Mouse (Mus musculus): ENCODE results near the gene Ttc6. TPM values are rescaled to one million over a fixed set of nuclear protein-coding genes. Genes with fewer than 3 reads are reported as not detected.

Gene Ttc6
- total and polyA plus RNA-seq, 2 experiments, result 1.0 TPM

DNA sequence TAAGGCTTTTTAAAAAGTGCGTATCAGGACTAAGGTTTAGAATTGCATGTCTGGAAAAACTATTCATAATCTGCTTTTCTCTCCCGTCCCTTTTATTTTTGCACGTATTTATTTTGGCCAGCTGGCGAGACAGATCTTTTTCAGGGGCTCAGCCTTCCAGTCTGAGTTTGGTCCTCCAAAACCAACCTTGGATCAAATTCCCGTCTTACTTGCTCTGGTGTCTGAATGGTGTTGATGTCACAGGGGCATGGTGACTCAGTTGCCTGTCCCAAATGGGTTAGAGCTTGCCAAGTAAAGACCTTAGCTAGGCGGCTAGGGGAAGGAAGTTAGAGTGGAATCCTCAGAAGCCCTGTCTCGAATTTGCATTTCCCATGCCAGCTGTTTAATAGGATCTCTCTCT is 200.8 kb downstream of the Ttc6 start:
- no peaks in the 10 kb centered on the region for H3K4me1 ChIP-seq (ENCODE audit: control insufficient read depth, insufficient read depth, low read length)
- no peaks in the 10 kb centered on the region for H3K79me2 ChIP-seq (ENCODE audit: control insufficient read depth, insufficient read depth, low read length)
- no peak overlapping the region for H3K9ac ChIP-seq (ENCODE audit: low read depth, low read length)
- TF ChIP-seq POLR2A (IDR thresholded peaks at IDR 0.05; ENCODE audit: extremely low read depth, insufficient read depth, low read length) (no peak), CTCF (IDR thresholded peaks at IDR 0.05; ENCODE audit: low read depth, low read length) (no peak)
- 85% methylated on average over 7 of the region's 7 CpGs for WGBS
- no peaks in the 10 kb centered on the region for H3K27me3 ChIP-seq (ENCODE audit: control insufficient read depth, insufficient read depth, low read length)
- no peaks in the 10 kb centered on the region for H3K36me3 ChIP-seq (ENCODE audit: control insufficient read depth, insufficient read depth, low read length)
- H3K4me3 ChIP-seq (ENCODE audit: insufficient read depth, low read depth, low read length), result no peak overlapping the region
- no peak for DNase-seq (ENCODE audit: extremely low read depth, low read depth, low spot score)
- no peak overlapping the region for H3K27ac ChIP-seq (replicated peaks; ENCODE audit: insufficient read depth, low read depth, low read length)

DNA sequence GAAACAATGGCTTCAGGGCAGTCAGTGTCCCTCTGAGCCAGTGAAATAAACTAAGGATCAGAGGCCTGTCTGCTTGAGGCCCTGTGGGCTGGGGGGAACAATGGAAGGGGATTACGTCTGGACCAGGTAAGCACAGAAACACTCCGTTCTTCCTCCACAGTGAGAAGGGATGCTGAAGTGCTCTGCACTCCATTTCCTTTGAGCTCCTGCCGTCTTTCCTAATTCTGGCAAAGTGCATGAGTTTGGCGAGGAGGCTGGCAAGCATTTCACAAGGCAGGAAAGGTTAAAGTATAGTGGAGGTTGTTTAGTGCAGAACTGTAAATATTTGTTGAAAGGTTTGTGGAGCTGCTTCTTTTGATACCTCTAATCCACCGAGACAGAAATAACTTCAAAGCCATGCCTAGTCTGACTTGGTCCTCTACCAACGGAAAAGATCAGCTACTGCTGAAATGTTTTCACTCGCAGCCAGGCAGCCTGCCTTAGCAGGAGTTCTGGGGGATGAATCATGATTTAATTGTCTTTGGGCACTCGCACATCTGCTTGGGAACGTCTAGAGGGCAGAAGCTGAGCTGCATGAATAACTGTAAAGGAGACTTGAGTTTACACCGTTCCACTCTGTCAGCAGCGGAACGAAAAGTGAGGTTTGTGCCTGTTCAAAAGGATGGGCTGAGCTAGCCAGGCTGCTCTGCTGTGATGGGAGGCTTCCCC is 212.5 kb downstream of the Ttc6 start:
- no peaks in the 10 kb centered on the region for H3K27me3 ChIP-seq (ENCODE audit: control insufficient read depth, insufficient read depth, low read length)
- no peaks in the 10 kb centered on the region for H3K36me3 ChIP-seq (ENCODE audit: control insufficient read depth, insufficient read depth, low read length)
- DNase-seq (ENCODE audit: extremely low read depth, low read depth, low spot score), result peak; percentile 78
- TF ChIP-seq CTCF (IDR thresholded peaks at IDR 0.05; ENCODE audit: low read depth, low read length) (no peak), POLR2A (IDR thresholded peaks at IDR 0.05; ENCODE audit: extremely low read depth, insufficient read depth, low read length) (no peak)
- no peak overlapping the region for H3K4me3 ChIP-seq (ENCODE audit: insufficient read depth, low read depth, low read length)
- peaks cover 7% of the 10 kb centered on the region; the same call in 1 of the 2 replicates for H3K4me1 ChIP-seq (ENCODE audit: control insufficient read depth, insufficient read depth, low read length)
- no peak overlapping the region for H3K27ac ChIP-seq (replicated peaks; ENCODE audit: insufficient read depth, low read depth, low read length)
- WGBS, result 10% methylated on average over 12 of the region's 12 CpGs
- no peak overlapping the region for H3K9ac ChIP-seq (ENCODE audit: low read depth, low read length)
- H3K79me2 ChIP-seq (ENCODE audit: control insufficient read depth, insufficient read depth, low read length), result no peaks in the 10 kb centered on the region

DNA sequence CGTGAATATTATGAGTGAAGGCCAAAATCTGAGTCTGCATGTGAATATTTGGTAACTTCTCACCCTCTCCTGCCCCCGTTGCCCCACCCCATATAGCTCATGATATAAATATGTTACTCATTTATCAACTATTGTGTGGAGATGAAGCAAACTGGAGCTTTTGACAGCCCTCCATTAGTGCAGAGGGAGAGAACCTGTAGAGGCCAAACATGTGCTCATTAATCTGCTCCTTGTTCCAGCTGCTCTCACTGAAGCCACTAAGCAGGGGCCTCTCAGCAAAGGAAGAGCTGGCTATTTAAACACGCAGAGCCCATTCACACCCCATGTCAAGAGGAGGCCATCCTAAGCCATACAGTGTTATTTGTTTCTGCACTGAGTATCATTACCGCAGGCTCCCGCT is 218.0 kb downstream of the Ttc6 start:
- 82% methylated on average over 5 of the region's 5 CpGs for WGBS
- Histone ChIP-seq H3K27me3 (ENCODE audit: control insufficient read depth, insufficient read depth, low read length) (no peaks in the 10 kb centered on the region), H3K4me3 (ENCODE audit: insufficient read depth, low read depth, low read length) (no peak overlapping the region), H3K27ac (replicated peaks; ENCODE audit: insufficient read depth, low read depth, low read length) (no peak overlapping the region), H3K9ac (ENCODE audit: low read depth, low read length) (no peak overlapping the region), H3K36me3 (ENCODE audit: control insufficient read depth, insufficient read depth, low read length) (no peaks in the 10 kb centered on the region), H3K4me1 (ENCODE audit: control insufficient read depth, insufficient read depth, low read length) (no peaks in the 10 kb centered on the region), H3K79me2 (ENCODE audit: control insufficient read depth, insufficient read depth, low read length) (no peaks in the 10 kb centered on the region)
- DNase-seq (ENCODE audit: extremely low read depth, low read depth, low spot score), result no peak
- TF ChIP-seq POLR2A (IDR thresholded peaks at IDR 0.05; ENCODE audit: extremely low read depth, insufficient read depth, low read length) (no peak), CTCF (IDR thresholded peaks at IDR 0.05; ENCODE audit: low read depth, low read length) (no peak)

DNA sequence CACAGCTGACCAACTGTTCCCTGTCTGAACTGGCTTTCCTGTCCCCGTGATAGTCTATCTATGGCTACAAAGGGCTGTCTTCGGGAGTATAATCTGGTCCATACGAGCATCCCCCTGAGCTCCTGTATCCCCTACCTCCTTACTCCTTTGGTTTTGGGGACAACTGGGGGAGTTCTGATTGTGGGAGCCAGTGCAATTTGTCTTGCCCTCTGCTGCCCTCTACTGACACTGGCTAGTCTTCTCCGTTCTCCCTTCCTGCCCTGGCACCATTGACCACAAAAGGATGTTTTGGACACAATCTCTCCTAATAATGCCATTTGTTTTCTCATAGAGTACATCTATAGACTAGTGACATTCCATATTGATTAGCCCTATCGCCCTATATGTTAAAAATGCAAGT is 223.6 kb downstream of the Ttc6 start:
- 27% methylated on average over 5 of the region's 5 CpGs for WGBS
- Histone ChIP-seq H3K4me1 (ENCODE audit: control insufficient read depth, insufficient read depth, low read length) (no peaks in the 10 kb centered on the region), H3K4me3 (ENCODE audit: insufficient read depth, low read depth, low read length) (no peak overlapping the region), H3K27ac (replicated peaks; ENCODE audit: insufficient read depth, low read depth, low read length) (no peak overlapping the region), H3K36me3 (ENCODE audit: control insufficient read depth, insufficient read depth, low read length) (no peaks in the 10 kb centered on the region), H3K27me3 (ENCODE audit: control insufficient read depth, insufficient read depth, low read length) (no peaks in the 10 kb centered on the region), H3K79me2 (ENCODE audit: control insufficient read depth, insufficient read depth, low read length) (no peaks in the 10 kb centered on the region), H3K9ac (ENCODE audit: low read depth, low read length) (no peak overlapping the region)
- TF ChIP-seq CTCF (IDR thresholded peaks at IDR 0.05; ENCODE audit: low read depth, low read length) (peak; percentile 80), POLR2A (IDR thresholded peaks at IDR 0.05; ENCODE audit: extremely low read depth, insufficient read depth, low read length) (no peak)
- DNase-seq (ENCODE audit: extremely low read depth, low read depth, low spot score), result peak; percentile 22

Other genes with a start within 250 kb of the Ttc6 start
- 4.1 and 5.2 TPM in 2 replicates for gene Foxa1, start 17.2 kb upstream of the Ttc6 start, total RNA-seq (2014; rRNA removed)
- gene Foxa1, start 17.2 kb upstream of the Ttc6 start, polyA plus RNA-seq (2012; rRNA removed), result 11.8 and 15.2 TPM in 2 replicates